ENCODE assay signal across 35 mouse cellular contexts in the genomic region with DNA sequence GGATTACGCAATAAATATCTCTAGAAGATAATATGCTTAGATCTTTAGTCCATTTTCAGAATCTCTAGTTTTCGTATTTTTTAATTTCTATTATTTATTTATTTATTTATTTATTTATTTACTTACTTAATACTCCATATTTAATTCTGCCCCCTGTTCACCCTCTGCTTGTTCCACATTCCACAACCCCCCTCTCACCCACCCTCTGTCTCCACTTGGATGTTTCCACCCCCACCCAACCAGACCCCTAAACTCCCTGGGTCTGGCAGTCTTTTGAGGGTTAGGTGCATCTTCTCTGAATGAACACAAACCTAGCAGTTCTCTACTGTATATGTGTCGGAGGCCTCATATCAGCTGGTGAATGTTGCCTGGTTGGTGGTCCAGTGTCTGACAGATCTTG.
"Had no signal": no experiment of that assay in that cellular context is flagged by ENCODE, and none has a peak within 500 bp of the region (broad histone marks: within the 10 kb centered on the region; RNA-seq: fewer than 3 reads in every experiment).

No protein-coding gene starts in this region.

- H3K9me3 ChIP-seq: heart, embryonic 10.5 days; heart, embryonic 12.5 days; heart, embryonic 13.5 days; heart, embryonic 15.5 days; hindbrain, embryonic 10.5 days; hindbrain, embryonic 12.5 days; hindbrain, embryonic 13.5 days; hindbrain, embryonic 15.5 days; intestine, embryonic 15.5 days; kidney, embryonic 15.5 days had no signal

- H3K27me3 ChIP-seq: heart, embryonic 12.5 days; heart, embryonic 13.5 days; heart, embryonic 15.5 days; hindbrain, embryonic 12.5 days; hindbrain, embryonic 13.5 days; hindbrain, embryonic 15.5 days; intestine, embryonic 15.5 days; kidney, embryonic 15.5 days had no signal

- H3K4me3 ChIP-seq: heart, embryonic 10.5 days; heart, embryonic 12.5 days; heart, embryonic 13.5 days; heart, embryonic 15.5 days; hindbrain, embryonic 10.5 days; hindbrain, embryonic 12.5 days; hindbrain, embryonic 13.5 days; hindbrain, embryonic 15.5 days; intestine, embryonic 15.5 days; kidney, embryonic 15.5 days; layer of hippocampus, adult 2 months had no signal

- H3K4me2 ChIP-seq: heart, embryonic 11.5 days; heart, embryonic 12.5 days; heart, embryonic 13.5 days; heart, embryonic 15.5 days; hindbrain, embryonic 12.5 days; hindbrain, embryonic 13.5 days; hindbrain, embryonic 14.5 days; hindbrain, embryonic 15.5 days; intestine, embryonic 15.5 days; kidney, embryonic 15.5 days had no signal

- H3K27ac ChIP-seq: heart, embryonic 10.5 days; heart, embryonic 13.5 days; heart, embryonic 15.5 days; hindbrain, embryonic 10.5 days; hindbrain, embryonic 12.5 days; hindbrain, embryonic 13.5 days; hindbrain, embryonic 14.5 days; hindbrain, embryonic 15.5 days; hindbrain, postnatal 0 days; intestine, embryonic 15.5 days; kidney, embryonic 15.5 days; kidney, postnatal 0 days; layer of hippocampus, adult 2 months had no signal

- DNase-seq: heart, postnatal 10 days; heart, postnatal 14 days; heart, postnatal 36 days; heart, postnatal 4 days; kidney, adult 11 months; kidney, adult 18-20 months; kidney, adult 2 months; kidney, adult 8-10 months; kidney, adult 9 months; kidney, postnatal 10 days; kidney, postnatal 14 days; kidney, postnatal 25 days; kidney, postnatal 36 days; kidney, postnatal 4 days; layer of hippocampus, adult 9-11 months; layer of hippocampus, postnatal 36 days had no signal

- H3K9ac ChIP-seq: heart, embryonic 12.5 days; heart, embryonic 13.5 days; heart, embryonic 15.5 days; hindbrain, embryonic 12.5 days; hindbrain, embryonic 13.5 days; hindbrain, embryonic 14.5 days; hindbrain, embryonic 15.5 days; intestine, embryonic 15.5 days; kidney, embryonic 15.5 days had no signal

- H3K36me3 ChIP-seq: heart, embryonic 10.5 days; heart, embryonic 12.5 days; heart, embryonic 13.5 days; heart, embryonic 15.5 days; hindbrain, embryonic 10.5 days; hindbrain, embryonic 12.5 days; hindbrain, embryonic 13.5 days; hindbrain, embryonic 15.5 days; intestine, embryonic 15.5 days; kidney, embryonic 15.5 days had no signal

- H3K4me1 ChIP-seq: heart, embryonic 10.5 days; heart, embryonic 12.5 days; heart, embryonic 13.5 days; heart, embryonic 15.5 days; hindbrain, embryonic 10.5 days; hindbrain, embryonic 12.5 days; hindbrain, embryonic 13.5 days; hindbrain, embryonic 15.5 days; intestine, embryonic 15.5 days; kidney, embryonic 15.5 days had no signal

- ATAC-seq: hindbrain, embryonic 16.5 days; hindbrain, postnatal 0 days; inflammation-experienced regulatory T-cells, adult 6 months; intestine, embryonic 15.5 days; intestine, embryonic 16.5 days; intestine, postnatal 0 days had no signal
